26 mouse cellular contexts compared by ENCODE assay signal in the genomic region with DNA sequence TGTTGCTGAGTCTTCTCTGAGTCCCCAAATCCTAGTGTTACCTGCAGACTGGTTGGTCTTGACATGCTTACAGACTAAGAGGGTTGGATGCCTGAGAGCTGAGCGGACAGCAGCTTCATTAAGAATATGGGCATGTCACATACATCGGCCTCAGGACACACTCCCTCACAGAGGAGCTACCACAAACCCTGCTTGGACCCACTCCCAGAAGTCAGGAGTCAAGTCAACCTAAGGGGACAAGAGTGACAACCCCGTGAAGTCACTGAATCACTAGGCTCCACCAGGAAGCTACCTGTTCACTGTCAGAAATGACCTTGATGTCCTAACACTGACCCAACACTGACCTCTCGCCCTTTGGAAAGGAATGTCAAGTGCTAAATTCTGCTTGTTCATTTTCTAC.
DNase-seq lines count a peak whose midpoint lies in the region; ATAC-seq lines count a peak whose summit lies in the region.
"Had no signal": no experiment of that assay in that cellular context is flagged by ENCODE, and none has a peak within 500 bp of the region (broad histone marks: within the 10 kb centered on the region; RNA-seq: fewer than 3 reads in every experiment).

No protein-coding gene starts in this region.

- no peak for ATAC-seq in embryonic facial prominence, embryonic 13.5 days (ENCODE audit: insufficient number of reproducible peaks, insufficient read depth, low FRiP score, low TSS enrichment, low read depth)
- ATAC-seq in midbrain, embryonic 11.5 days (ENCODE audit: low FRiP score): no peak
- no peak for ATAC-seq in midbrain, embryonic 14.5 days (ENCODE audit: low FRiP score, low TSS enrichment)
- ATAC-seq: activated CD4-positive, CD25-positive, alpha-beta regulatory T cell, adult 4 months; CD4-positive, CD25-positive, alpha-beta regulatory T cell, adult 4 months; forebrain, embryonic 13.5 days; forebrain, embryonic 15.5 days; forebrain, postnatal 0 days; Patski had no signal

- DNase-seq in embryonic facial prominence, embryonic 10.5 days (ENCODE audit: low spot score): no peak
- peak; percentile 64 for DNase-seq in heart, embryonic 10.5 days (ENCODE audit: low spot score)
- DNase-seq in heart, adult 9 months (ENCODE audit: low spot score in 2 of 2): no peak
- peak; percentile 44 for DNase-seq in midbrain, embryonic 11.5 days (ENCODE audit: low spot score, missing footprints)
- no peak for DNase-seq in midbrain, embryonic 14.5 days
- DNase-seq in left cerebral cortex, postnatal 10 days (ENCODE audit: extremely low spot score in 1 of 2, low spot score in 2 of 2): no peak
- DNase-seq: adrenal gland, adult 8-10 months; adrenal gland, postnatal 14 days; adrenal gland, postnatal 36 days; B cell, adult 2 months; cerebellum, adult 11-12 months; cerebellum, adult 8-10 months; cerebellum, adult 9-11 months; cerebellum, postnatal 14 days; cerebellum, postnatal 36 days; embryo, embryonic 11 days; forebrain, postnatal 0 days had no signal

- H3K9me3 ChIP-seq in embryonic facial prominence, embryonic 13.5 days: no peaks in the 10 kb centered on the region
- H3K9me3 ChIP-seq in embryonic facial prominence, embryonic 10.5 days: no peaks in the 10 kb centered on the region
- no peaks in the 10 kb centered on the region for H3K9me3 ChIP-seq in heart, embryonic 10.5 days
- no peaks in the 10 kb centered on the region for H3K9me3 ChIP-seq in midbrain, embryonic 11.5 days (ENCODE audit: control insufficient read depth, low read length)
- no peaks in the 10 kb centered on the region for H3K9me3 ChIP-seq in midbrain, embryonic 14.5 days (ENCODE audit: control insufficient read depth, low read length)
- H3K9me3 ChIP-seq: embryonic facial prominence, embryonic 12.5 days; embryonic facial prominence, embryonic 15.5 days; forebrain, embryonic 13.5 days; forebrain, embryonic 15.5 days had no signal

- no peaks in the 10 kb centered on the region for H3K27me3 ChIP-seq in embryonic facial prominence, embryonic 13.5 days
- H3K27me3 ChIP-seq in embryonic facial prominence, embryonic 10.5 days (replicated peaks; ENCODE audit: low read depth, poor library complexity, severe bottlenecking): no peaks in the 10 kb centered on the region
- no peaks in the 10 kb centered on the region for H3K27me3 ChIP-seq in heart, embryonic 10.5 days (ENCODE audit: insufficient read depth, poor library complexity, severe bottlenecking)
- no peaks in the 10 kb centered on the region for H3K27me3 ChIP-seq in midbrain, embryonic 11.5 days (ENCODE audit: control insufficient read depth, insufficient read depth, low read length)
- H3K27me3 ChIP-seq in midbrain, embryonic 14.5 days (ENCODE audit: control insufficient read depth, insufficient read depth, low read length): no peaks in the 10 kb centered on the region
- H3K27me3 ChIP-seq: embryonic facial prominence, embryonic 12.5 days; embryonic facial prominence, embryonic 15.5 days; forebrain, embryonic 13.5 days; forebrain, embryonic 15.5 days had no signal

- H3K4me1 ChIP-seq in embryonic facial prominence, embryonic 13.5 days: peaks cover 25% of the 10 kb centered on the region
- H3K4me1 ChIP-seq in embryonic facial prominence, embryonic 10.5 days: no peaks in the 10 kb centered on the region
- H3K4me1 ChIP-seq in heart, embryonic 10.5 days: peaks cover 13% of the 10 kb centered on the region; the same call in 1 of the 2 replicates
- H3K4me1 ChIP-seq in midbrain, embryonic 11.5 days (ENCODE audit: control insufficient read depth, insufficient read depth, low read length): no peaks in the 10 kb centered on the region
- no peaks in the 10 kb centered on the region for H3K4me1 ChIP-seq in midbrain, embryonic 14.5 days (ENCODE audit: control insufficient read depth, insufficient read depth, low read length)
- H3K4me1 ChIP-seq: forebrain, embryonic 13.5 days; forebrain, embryonic 15.5 days had no signal

- H3K4me2 ChIP-seq in embryonic facial prominence, embryonic 13.5 days: no peak overlapping the region
- no peak overlapping the region for H3K4me2 ChIP-seq in midbrain, embryonic 11.5 days
- H3K4me2 ChIP-seq in midbrain, embryonic 14.5 days (ENCODE audit: low read length): no peak overlapping the region
- H3K4me2 ChIP-seq: embryonic facial prominence, embryonic 12.5 days; embryonic facial prominence, embryonic 15.5 days; forebrain, embryonic 13.5 days; forebrain, embryonic 15.5 days had no signal

- H3K4me3 ChIP-seq in embryonic facial prominence, embryonic 13.5 days: no peak overlapping the region
- no peak overlapping the region for H3K4me3 ChIP-seq in embryonic facial prominence, embryonic 10.5 days
- no peak overlapping the region for H3K4me3 ChIP-seq in heart, embryonic 10.5 days
- H3K4me3 ChIP-seq in midbrain, embryonic 11.5 days (ENCODE audit: low read depth, low read length): no peak overlapping the region
- H3K4me3 ChIP-seq in midbrain, embryonic 14.5 days (replicated peaks; ENCODE audit: low read depth, low read length): no peak overlapping the region
- H3K4me3 ChIP-seq: embryonic facial prominence, embryonic 12.5 days; embryonic facial prominence, embryonic 15.5 days; forebrain, embryonic 13.5 days; forebrain, embryonic 15.5 days had no signal

- H3K36me3 ChIP-seq in embryonic facial prominence, embryonic 13.5 days: no peaks in the 10 kb centered on the region
- H3K36me3 ChIP-seq in embryonic facial prominence, embryonic 10.5 days (replicated peaks): no peaks in the 10 kb centered on the region
- no peaks in the 10 kb centered on the region for H3K36me3 ChIP-seq in heart, embryonic 10.5 days
- H3K36me3 ChIP-seq in midbrain, embryonic 11.5 days (ENCODE audit: control insufficient read depth, insufficient read depth, low read length): no peaks in the 10 kb centered on the region
- no peaks in the 10 kb centered on the region for H3K36me3 ChIP-seq in midbrain, embryonic 14.5 days (ENCODE audit: control insufficient read depth, insufficient read depth, low read length)
- H3K36me3 ChIP-seq: embryonic facial prominence, embryonic 12.5 days; embryonic facial prominence, embryonic 15.5 days; forebrain, embryonic 15.5 days; G1E had no signal

- H3K9ac ChIP-seq in embryonic facial prominence, embryonic 13.5 days: no peak overlapping the region
- no peak overlapping the region for H3K9ac ChIP-seq in midbrain, embryonic 11.5 days (ENCODE audit: low read length)
- no peak overlapping the region for H3K9ac ChIP-seq in midbrain, embryonic 14.5 days (replicated peaks; ENCODE audit: low read length)
- H3K9ac ChIP-seq: embryonic facial prominence, embryonic 12.5 days; embryonic facial prominence, embryonic 15.5 days; forebrain, embryonic 13.5 days; forebrain, embryonic 15.5 days; forebrain, postnatal 0 days had no signal

- intact Hi-C loops in left cerebral cortex, postnatal 10 days (cut with DNase I): no loop called here

- H3K27ac ChIP-seq in embryonic facial prominence, embryonic 13.5 days: peak overlapping the region; percentile 35
- no peak overlapping the region for H3K27ac ChIP-seq in embryonic facial prominence, embryonic 10.5 days (replicated peaks)
- no peak overlapping the region for H3K27ac ChIP-seq in heart, embryonic 10.5 days
- H3K27ac ChIP-seq in midbrain, embryonic 11.5 days (ENCODE audit: low read depth, low read length): no peak overlapping the region
- H3K27ac ChIP-seq in midbrain, embryonic 14.5 days (replicated peaks; ENCODE audit: low read depth, low read length): no peak overlapping the region
- H3K27ac ChIP-seq: forebrain, embryonic 13.5 days; forebrain, embryonic 15.5 days had no signal

- 87% methylated on average over 4 of the region's 4 CpGs for WGBS in embryonic facial prominence, embryonic 13.5 days
- 88% methylated on average over 4 of the region's 4 CpGs for WGBS in embryonic facial prominence, embryonic 10.5 days
- 77% methylated on average over 4 of the region's 4 CpGs for WGBS in heart, embryonic 10.5 days
- WGBS in midbrain, embryonic 11.5 days: 92% methylated on average over 4 of the region's 4 CpGs
- WGBS in midbrain, embryonic 14.5 days: 90% methylated on average over 4 of the region's 4 CpGs

Comparison
In these comparisons a context has a peak if more than half of its experiments do, and no peak if none do; other contexts are left out.
1. DNase-seq: peak in heart, embryonic 10.5 days (single experiment) and midbrain, embryonic 11.5 days (single experiment); none in embryonic facial prominence, embryonic 10.5 days (single experiment), heart, adult 9 months (0 of 2), midbrain, embryonic 14.5 days (single experiment) and left cerebral cortex, postnatal 10 days (0 of 2).